Mouse (Mus musculus) CH12.LX (cell line): ENCODE results near the gene Ppfibp2. TPM values are rescaled to one million over a fixed set of nuclear protein-coding genes. Genes with fewer than 3 reads are reported as not detected.

Source experiments
- DNase-seq: peaks from one replicate; pipeline ENCODE4 v3.0.0-alpha.2; 2013; ENCODE audit errors: extremely low read depth
- H3K27ac ChIP-seq: 2 replicates; pipeline ENCODE4 v1.5.1; 2012; ENCODE audit warnings: low read depth, mild to moderate bottlenecking, control low read depth, moderate library complexity; ENCODE audit not compliant: insufficient read depth
- H3K27me3 ChIP-seq: replicated peaks from 2 replicates; pipeline ENCODE3; 2012; ENCODE audit warnings: inconsistent platforms
- H3K36me3 ChIP-seq, 2 experiments: replicated peaks in 1 of 2; 2 replicates each; pipeline versions ENCODE3 to v1.6.1; 2012; ENCODE audit warnings: inconsistent platforms in 1 of 2, low read length in 1 of 2, mild to moderate bottlenecking in 1 of 2, mixed read lengths in 1 of 2, moderate library complexity in 1 of 2; ENCODE audit not compliant: control insufficient read depth in 1 of 2, insufficient read depth in 1 of 2
- H3K4me1 ChIP-seq, 2 experiments: 2 replicates each; pipeline ENCODE4 v1.6.1; 2012; ENCODE audit warnings: inconsistent platforms in 1 of 2, moderate library complexity in 1 of 2; ENCODE audit not compliant: insufficient read depth in 2 of 2, control insufficient read depth in 1 of 2
- H3K4me2 ChIP-seq: 2 replicates; pipeline ENCODE4 v1.6.1; 2012; ENCODE audit warnings: low read depth, mild to moderate bottlenecking, control low read depth; ENCODE audit not compliant: poor library complexity, insufficient read depth, severe bottlenecking
- H3K4me3 ChIP-seq, 3 experiments: fragments of 150-350 bp in 1 of 3; sonication (generic) in 1 of 3; replicated peaks in 1 of 3; 2 replicates each; pipeline versions ENCODE3 to v1.5.1; 2011 to 2012; ENCODE audit warnings: low read depth in 2 of 3, low read length in 2 of 3, mild to moderate bottlenecking in 2 of 3, moderate library complexity in 2 of 3, control low read depth in 1 of 3, improper control_type of control experiment in 1 of 3, inconsistent platforms in 1 of 3, mixed read lengths in 1 of 3; ENCODE audit not compliant: poor library complexity in 1 of 3
- H3K79me2 ChIP-seq: replicated peaks from 2 replicates; pipeline ENCODE4 v1.6.1; 2012; ENCODE audit warnings: mild to moderate bottlenecking, moderate library complexity; ENCODE audit not compliant: control insufficient read depth, poor library complexity, insufficient read depth, severe bottlenecking; ENCODE audit errors: extremely low read depth
- H3K9ac ChIP-seq: 2 replicates; pipeline ENCODE4 v1.6.1; 2012; ENCODE audit warnings: low read depth, mild to moderate bottlenecking, control low read depth, moderate library complexity; ENCODE audit not compliant: insufficient read depth
- H3K9me3 ChIP-seq: replicated peaks from 2 replicates; pipeline ENCODE3; 2012; ENCODE audit warnings: low read length, inconsistent platforms, mixed read lengths
- BHLHE40 ChIP-seq: IDR thresholded peaks from 2 replicates; pipeline ENCODE4 v1.6.1; 2011; ENCODE audit warnings: mild to moderate bottlenecking, low read depth, low read length, improper control_type of control experiment
- CHD1 ChIP-seq: IDR thresholded peaks from 2 replicates; pipeline ENCODE4 v1.6.1; 2012; ENCODE audit warnings: low read depth, low read length, improper control_type of control experiment, inconsistent platforms
- CTCF ChIP-seq, 2 experiments: IDR thresholded peaks in 1 of 2; conservative IDR thresholded peaks in 1 of 2; 2 replicates each; pipeline ENCODE4 v1.5.1; 2011 to 2012; ENCODE audit warnings: low read depth in 2 of 2, low read length in 2 of 2, improper control_type of control experiment in 1 of 2, inconsistent platforms in 1 of 2, mild to moderate bottlenecking in 1 of 2, moderate library complexity in 1 of 2
- ELF1 ChIP-seq: IDR thresholded peaks from 2 replicates; pipeline ENCODE4 v1.6.1; 2014; ENCODE audit warnings: low read depth, mild to moderate bottlenecking, inconsistent platforms, low read length, improper control_type of control experiment
- HCFC1 ChIP-seq: IDR thresholded peaks from 2 replicates; pipeline ENCODE4 v1.6.1; 2012; ENCODE audit warnings: low read depth, mild to moderate bottlenecking, inconsistent platforms, low read length, improper control_type of control experiment
- IRF4 ChIP-seq: IDR thresholded peaks from 2 replicates; pipeline ENCODE4 v1.6.1; 2014; ENCODE audit warnings: low read depth, mild to moderate bottlenecking, inconsistent platforms, low read length, improper control_type of control experiment
- JUN ChIP-seq: IDR thresholded peaks from 2 replicates; pipeline ENCODE4 v1.6.1; 2011; ENCODE audit warnings: low read depth, mild to moderate bottlenecking, low read length, improper control_type of control experiment, moderate library complexity; ENCODE audit not compliant: insufficient read depth
- KAT2A ChIP-seq: IDR thresholded peaks from 2 replicates; pipeline ENCODE4 v1.6.1; 2012; ENCODE audit warnings: low read length, improper control_type of control experiment, inconsistent platforms; ENCODE audit not compliant: insufficient replicate concordance
- MAFK ChIP-seq: IDR thresholded peaks from 2 replicates; pipeline ENCODE4 v1.6.1; 2011; ENCODE audit warnings: low read length, improper control_type of control experiment; ENCODE audit not compliant: insufficient replicate concordance
- MAZ ChIP-seq: IDR thresholded peaks from 2 replicates; pipeline ENCODE4 v1.6.1; 2012; ENCODE audit warnings: low read depth, mild to moderate bottlenecking, inconsistent platforms, low read length, improper control_type of control experiment, moderate library complexity
- MXI1 ChIP-seq: IDR thresholded peaks from 2 replicates; pipeline ENCODE4 v1.6.1; 2011; ENCODE audit warnings: mild to moderate bottlenecking, low read depth, low read length, improper control_type of control experiment
- MYC ChIP-seq: IDR thresholded peaks from 2 replicates; pipeline ENCODE4 v1.6.1; 2011; ENCODE audit warnings: low read depth, mild to moderate bottlenecking, improper control_type of control experiment, low read length
- NELFE ChIP-seq: IDR thresholded peaks from 2 replicates; pipeline ENCODE4 v1.6.1; 2011; ENCODE audit warnings: low read depth, low read length, improper control_type of control experiment
- NRF1 ChIP-seq: IDR thresholded peaks from 2 replicates; pipeline ENCODE4 v1.6.1; 2014; ENCODE audit warnings: low read depth, mild to moderate bottlenecking, inconsistent platforms, low read length, improper control_type of control experiment, moderate library complexity
- POLR2A ChIP-seq: IDR thresholded peaks from 2 replicates; pipeline ENCODE4 v1.6.1; 2011; ENCODE audit warnings: low read depth, mild to moderate bottlenecking, improper control_type of control experiment, low read length
- RAD21 ChIP-seq: IDR thresholded peaks from 2 replicates; pipeline ENCODE4 v1.6.1; 2011; ENCODE audit warnings: low read depth, mild to moderate bottlenecking, low read length, improper control_type of control experiment, moderate library complexity
- RCOR1 ChIP-seq: conservative IDR thresholded peaks from 2 replicates; pipeline ENCODE4 v1.6.1; 2012; ENCODE audit warnings: low read depth, mild to moderate bottlenecking, inconsistent platforms, low read length, improper control_type of control experiment
- SIN3A ChIP-seq: IDR thresholded peaks from 2 replicates; pipeline ENCODE4 v1.6.1; 2012; ENCODE audit warnings: low read length, improper control_type of control experiment, inconsistent platforms
- SMC3 ChIP-seq: IDR thresholded peaks from 2 replicates; pipeline ENCODE4 v1.6.1; 2011; ENCODE audit warnings: low read depth, low read length, improper control_type of control experiment
- TBP ChIP-seq: conservative IDR thresholded peaks from 2 replicates; pipeline ENCODE4 v1.6.1; 2011; ENCODE audit warnings: low read depth, low read length, improper control_type of control experiment
- USF1 ChIP-seq: IDR thresholded peaks from 2 replicates; pipeline ENCODE4 v1.6.1; 2014; ENCODE audit warnings: low read depth, mild to moderate bottlenecking, inconsistent platforms, low read length, improper control_type of control experiment
- USF2 ChIP-seq: conservative IDR thresholded peaks from 2 replicates; pipeline ENCODE4 v1.6.1; 2011; ENCODE audit warnings: low read depth, low read length, improper control_type of control experiment
- ZNF384 ChIP-seq: IDR thresholded peaks from 2 replicates; pipeline ENCODE4 v1.6.1; 2012; ENCODE audit warnings: low read depth, low read length, improper control_type of control experiment, inconsistent platforms
- dilution Hi-C: fragments of 300-500 bp; cut with MboI; formaldehyde crosslinking; loops from 2 replicates; pipeline ENCODE4 v1.14.3; 2020; ENCODE audit warnings: low sequenced_read_pairs; ENCODE audit not compliant: extremely low pct_unique_long_range_greater_than_20kb, extremely low pct_ligation_motif_present
- in situ Hi-C: fragments of 300-500 bp; cut with MboI; formaldehyde crosslinking; loops from 3 replicates; pipeline ENCODE4 v1.14.3; 2019; ENCODE audit warnings: low sequenced_read_pairs, low pct_ligation_motif_present, low pct_unique_long_range_greater_than_20kb, mixed read lengths
- polyA plus RNA-seq: library from polyadenylated mRNA; unstranded; fragments of >175 nt; gene quantifications from 2 replicates; pipeline ENCODE4 v1.2.1, GENCODE M21; 2012; ENCODE audit warnings: low read depth; ENCODE audit not compliant: insufficient read length
- total RNA-seq, 2 experiments: library from RNA; depleted of rRNA; stranded (reverse); fragments of 300-350 nt in 1 of 2; fragments of >200 nt in 1 of 2; gene quantifications; 2 replicates each; pipeline ENCODE4 v1.2.3; 2012 to 2014

Ppfibp2 gene
- total and polyA plus RNA-seq, 3 experiments: 30.2 to 40.3 (median 40.2) TPM

- in situ Hi-C loops: no loop called here
- no peak for DNase-seq
- Histone ChIP-seq H3K27me3 (no peaks in the 10 kb centered on the region), H3K4me2 (no peak overlapping the region), H3K4me1 (peaks cover 0 to 21% of the 10 kb centered on the region in 2 experiments; a peak in 3 of 4 replicates), H3K9ac (no peak overlapping the region), H3K4me3 (no peak overlapping the region), H3K27ac (no peak overlapping the region), H3K9me3 (peaks cover 15% of the 10 kb centered on the region), H3K36me3 (peaks cover 44 to 78% of the 10 kb centered on the region in 2 experiments), H3K79me2 (peaks cover 7% of the 10 kb centered on the region)
- dilution Hi-C loops: no loop called here
- TF ChIP-seq MYC (no peak), NRF1 (no peak), JUN (no peak), ZNF384 (no peak), BHLHE40 (no peak), MAFK (no peak), USF2 (no peak), TBP (no peak), CTCF (conservative IDR thresholded peaks at IDR 0.05 in 1 of 2, IDR thresholded peaks at IDR 0.05 in 1 of 2; ENCODE audit: low read depth in 2 of 2, low read length in 2 of 2) (no peak), NELFE (no peak)
These were observed 47.7 kb downstream of the Ppfibp2 start for GRCm38 (mm10) chr7:107642586-107643275.

GRCm38 (mm10) chr7:107644987-107645386 is 50.0 kb downstream of the Ppfibp2 start:
- dilution Hi-C loops (no loop called here), in situ Hi-C loops (no loop called here)
- TF ChIP-seq IRF4 (no peak), SIN3A (no peak), RCOR1 (no peak), MYC (no peak), KAT2A (no peak), MXI1 (no peak), CHD1 (no peak), HCFC1 (no peak), ELF1 (no peak), CTCF (conservative IDR thresholded peaks at IDR 0.05 in 1 of 2, IDR thresholded peaks at IDR 0.05 in 1 of 2; ENCODE audit: low read depth in 2 of 2, low read length in 2 of 2) (peak; percentile 21 to 39; a peak in 2 of 4 replicates), POLR2A (no peak), TBP (no peak), MAZ (no peak), SMC3 (peak; percentile 15; the same call in 1 of the 2 replicates), RAD21 (peak; percentile 17), USF1 (no peak)

More at GRCm38 (mm10) chr7:107644987-107645386, 50.0 kb downstream of the Ppfibp2 start:
- Histone ChIP-seq H3K4me3 (no peak overlapping the region), H3K27ac (no peak overlapping the region), H3K4me1 (peaks cover 3 to 33% of the 10 kb centered on the region in 2 experiments; a peak in 3 of 4 replicates), H3K4me2 (no peak overlapping the region), H3K79me2 (peaks cover 7% of the 10 kb centered on the region), H3K9me3 (peaks cover 15% of the 10 kb centered on the region), H3K27me3 (no peaks in the 10 kb centered on the region), H3K9ac (no peak overlapping the region), H3K36me3 (peaks cover 30 to 57% of the 10 kb centered on the region in 2 experiments)
- no peak for DNase-seq
